Mouse (Mus musculus): ENCODE measurements around the gene Npas3.

Npas3 gene

GRCm38 (mm10) chr12:53852432-53852831, 604.0 kb downstream of the Npas3 start:
- no peak for DNase-seq (ENCODE audit: low read depth, low spot score)

GRCm38 (mm10) chr12:53860176-53860575, 611.7 kb downstream of the Npas3 start:
- DNase-seq (ENCODE audit: low read depth, low spot score), result no peak

DNA sequence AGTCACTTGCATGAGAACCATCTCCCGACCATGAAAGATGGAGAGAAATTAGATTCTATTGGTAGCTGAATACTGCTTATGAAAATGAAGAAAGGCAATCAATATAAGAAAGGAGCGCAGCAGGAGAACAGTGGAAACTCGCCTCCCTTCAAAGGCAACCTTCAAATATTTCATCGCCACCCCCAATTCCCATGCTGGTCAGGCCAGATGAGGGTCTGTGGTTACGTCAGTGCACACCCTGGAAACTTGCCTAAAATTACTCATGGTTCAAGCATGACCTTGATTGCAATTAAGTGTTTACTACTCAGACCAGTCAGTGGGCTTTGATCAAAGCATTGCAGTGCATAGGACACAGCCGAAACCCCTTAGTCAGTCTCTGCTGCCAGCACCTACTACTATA, 613.8 kb downstream of the Npas3 start:
- no peak for DNase-seq (ENCODE audit: low read depth, low spot score)

- no peak for DNase-seq (ENCODE audit: low read depth, low spot score)
Observed at GRCm38 (mm10) chr12:53864436-53865136, 616.1 kb downstream of the Npas3 start.

DNA sequence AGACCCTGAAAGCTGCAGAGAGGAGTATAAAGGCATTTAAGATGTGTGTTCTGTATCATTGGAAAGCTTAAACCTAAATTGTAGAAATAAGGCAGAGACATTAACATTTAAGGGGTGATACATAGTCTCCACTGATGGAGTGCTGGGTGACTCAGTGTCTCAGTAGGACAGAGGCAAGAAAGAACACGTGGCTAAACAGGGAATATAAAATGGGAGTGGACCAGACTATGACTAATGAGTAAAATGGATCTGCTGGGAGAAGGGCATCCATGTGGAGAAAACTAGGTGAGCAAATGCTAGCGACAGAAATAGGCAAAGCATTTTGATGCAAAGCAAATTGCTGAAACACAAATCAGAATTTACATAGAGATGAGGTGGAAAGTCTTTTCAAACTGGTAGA, 617.2 kb downstream of the Npas3 start:
- no peak for DNase-seq (ENCODE audit: low read depth, low spot score)

DNA sequence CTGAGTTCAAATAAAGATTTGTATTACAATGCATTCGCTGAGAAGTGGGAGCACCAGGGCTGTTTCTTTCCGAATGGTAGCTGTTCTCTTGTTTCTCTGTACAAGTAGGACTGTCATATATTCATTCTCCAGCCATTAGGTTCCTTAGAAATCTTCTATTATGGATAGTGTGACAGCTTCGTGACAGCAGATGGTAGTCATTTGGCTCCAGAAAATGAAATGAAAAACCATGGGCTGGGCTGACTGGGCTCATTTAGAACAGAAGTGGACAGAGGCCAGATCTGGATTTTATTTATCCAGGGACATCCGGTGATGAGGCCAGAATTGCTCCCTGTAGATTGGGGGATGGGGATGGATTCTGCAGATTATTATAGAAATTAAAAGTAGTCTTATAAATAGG, 621.5 kb downstream of the Npas3 start:
- no peak for DNase-seq (ENCODE audit: low read depth, low spot score)

- DNase-seq (ENCODE audit: low read depth, low spot score), result no peak
Observed at GRCm38 (mm10) chr12:53875226-53875625, 626.7 kb downstream of the Npas3 start.

- no peak for DNase-seq (ENCODE audit: low read depth, low spot score)
Observed at GRCm38 (mm10) chr12:53876693-53877092, 628.2 kb downstream of the Npas3 start.

GRCm38 (mm10) chr12:53881684-53882083, 633.2 kb downstream of the Npas3 start:
- DNase-seq (ENCODE audit: low read depth, low spot score), result no peak

- no peak for DNase-seq (ENCODE audit: low read depth, low spot score)
Observed at GRCm38 (mm10) chr12:53882863-53883262, 634.4 kb downstream of the Npas3 start.

DNA sequence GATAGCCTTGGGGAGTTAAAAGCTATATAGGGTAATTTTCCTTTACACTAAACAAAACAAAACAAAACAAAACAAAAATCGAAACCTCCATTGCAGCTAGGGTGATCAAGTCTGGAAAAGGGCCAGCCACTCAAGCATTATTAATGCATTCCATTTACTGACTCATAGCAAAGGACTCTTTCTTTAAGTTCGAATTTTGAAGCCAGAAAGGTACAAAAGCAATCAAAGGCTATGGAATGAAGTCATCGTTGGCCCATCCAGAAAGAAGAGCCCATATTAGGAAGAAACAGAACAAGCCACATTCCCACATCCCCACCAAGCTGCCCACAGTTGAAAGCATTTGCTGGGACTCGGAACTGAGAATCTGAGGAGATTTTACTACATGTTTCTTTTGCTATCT, 640.1 kb downstream of the Npas3 start:
- no peak for DNase-seq (ENCODE audit: low read depth, low spot score)

DNA sequence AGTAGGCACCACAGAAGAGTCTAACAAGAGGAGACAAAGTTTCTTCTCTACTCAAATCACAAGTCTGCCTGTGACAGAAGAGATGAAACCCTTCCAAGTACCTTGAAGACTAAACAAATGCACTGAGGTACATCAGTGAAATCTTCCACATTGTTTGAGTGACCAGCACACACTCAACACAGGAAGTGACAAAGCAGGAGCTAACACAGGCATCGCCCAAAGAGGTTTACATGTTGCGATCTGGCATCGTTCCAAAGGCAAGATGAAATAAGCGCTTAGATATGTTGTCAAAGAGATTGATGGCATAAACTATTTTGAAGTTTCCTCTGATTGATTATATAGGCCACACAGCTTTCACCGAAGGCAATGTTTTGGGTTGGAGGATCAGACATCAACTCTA, 647.4 kb downstream of the Npas3 start:
- no peak for DNase-seq (ENCODE audit: low read depth, low spot score)

GRCm38 (mm10) chr12:53908761-53909160, 660.3 kb downstream of the Npas3 start:
- DNase-seq (ENCODE audit: low read depth, low spot score), result no peak

GRCm38 (mm10) chr12:53910192-53910591, 661.7 kb downstream of the Npas3 start:
- DNase-seq (ENCODE audit: low read depth, low spot score), result no peak

- no peak for DNase-seq (ENCODE audit: low read depth, low spot score)
Observed at GRCm38 (mm10) chr12:53922153-53922552, 673.7 kb downstream of the Npas3 start.

DNA sequence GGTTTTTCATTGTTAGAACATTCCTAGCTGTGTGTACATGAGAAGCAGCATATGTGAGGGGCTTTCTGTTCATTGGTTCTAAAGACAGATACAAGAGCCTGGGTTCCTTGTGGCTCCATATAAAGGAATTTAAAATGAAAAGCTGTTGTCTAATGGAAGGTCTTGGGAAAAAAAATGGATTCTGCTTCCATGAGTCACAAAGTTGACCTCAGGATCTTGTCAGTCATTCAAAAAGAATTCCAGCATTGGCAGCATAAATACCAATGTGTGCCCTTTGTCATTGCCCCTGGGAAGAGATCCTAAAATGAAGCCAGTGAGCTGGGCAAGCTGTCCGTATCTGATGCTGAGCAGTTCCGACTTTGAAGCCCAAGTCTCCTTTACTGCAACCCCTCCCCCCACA, 700.3 kb downstream of the Npas3 start:
- no peak for DNase-seq (ENCODE audit: low read depth, low spot score)

DNA sequence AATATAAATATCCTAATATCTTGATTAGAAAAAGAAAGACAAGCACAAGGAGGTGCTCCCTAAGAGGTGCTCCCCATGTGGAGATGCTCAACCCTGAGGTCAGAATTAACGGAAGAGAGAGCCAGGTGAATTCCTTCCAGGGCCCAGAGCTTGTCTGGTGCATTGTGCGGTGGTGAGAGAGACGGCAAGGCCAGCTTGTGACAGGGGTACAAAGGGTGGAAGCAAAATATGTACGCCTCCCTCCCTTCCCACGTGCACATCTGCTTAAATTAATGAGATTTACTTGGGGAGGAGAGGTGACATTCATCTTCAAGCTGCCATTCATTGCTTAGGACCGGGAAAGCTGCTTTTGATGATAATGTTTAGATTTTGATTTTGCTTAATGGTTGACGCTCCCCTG, 713.5 kb downstream of the Npas3 start:
- no peak for DNase-seq (ENCODE audit: low read depth, low spot score)

DNA sequence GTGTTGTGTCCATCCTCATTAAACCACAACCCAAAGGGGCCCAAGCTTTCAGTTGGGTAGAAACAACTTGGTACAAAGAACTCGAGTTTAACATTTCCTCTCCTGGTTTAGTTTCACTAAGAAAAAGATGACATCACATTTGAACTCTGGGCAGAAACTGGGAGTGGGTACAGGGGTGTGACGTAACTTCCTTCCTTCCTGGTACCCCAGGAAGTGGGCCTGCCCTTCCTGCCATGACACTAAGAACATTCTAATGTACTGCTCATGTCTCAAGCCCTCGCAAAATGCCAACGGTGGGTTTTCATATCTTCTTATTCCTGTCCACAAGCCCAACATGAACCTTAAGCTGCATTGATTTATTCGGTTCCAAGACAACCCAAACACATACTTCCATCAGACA, 715.1 kb downstream of the Npas3 start:
- no peak for DNase-seq (ENCODE audit: low read depth, low spot score)

- DNase-seq (ENCODE audit: low read depth, low spot score), result no peak
Observed at GRCm38 (mm10) chr12:53969378-53970174, 721.1 kb downstream of the Npas3 start.

DNA sequence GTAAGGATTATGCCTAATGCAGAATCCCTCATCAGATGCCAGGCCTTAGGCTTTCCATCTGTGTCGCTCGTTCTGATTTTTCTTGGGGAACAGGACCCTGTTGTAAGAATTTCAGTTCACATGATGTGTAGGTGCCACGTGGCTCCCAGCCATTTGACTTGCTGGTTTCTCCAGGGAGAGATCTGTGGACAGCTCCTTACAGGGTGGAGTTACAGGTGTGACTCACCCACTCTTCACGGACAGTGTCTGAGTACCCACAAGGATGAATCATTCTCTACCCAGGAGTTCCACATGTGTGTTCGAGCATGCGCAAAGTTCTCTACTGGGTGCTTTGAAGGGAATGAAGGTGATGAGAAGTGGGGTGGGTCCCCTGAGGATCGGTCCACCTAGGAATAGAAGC, 722.2 kb downstream of the Npas3 start:
- DNase-seq (ENCODE audit: low read depth, low spot score), result no peak

- no peak for DNase-seq (ENCODE audit: low read depth, low spot score)
Observed at GRCm38 (mm10) chr12:53973414-53973813, 724.9 kb downstream of the Npas3 start.

DNA sequence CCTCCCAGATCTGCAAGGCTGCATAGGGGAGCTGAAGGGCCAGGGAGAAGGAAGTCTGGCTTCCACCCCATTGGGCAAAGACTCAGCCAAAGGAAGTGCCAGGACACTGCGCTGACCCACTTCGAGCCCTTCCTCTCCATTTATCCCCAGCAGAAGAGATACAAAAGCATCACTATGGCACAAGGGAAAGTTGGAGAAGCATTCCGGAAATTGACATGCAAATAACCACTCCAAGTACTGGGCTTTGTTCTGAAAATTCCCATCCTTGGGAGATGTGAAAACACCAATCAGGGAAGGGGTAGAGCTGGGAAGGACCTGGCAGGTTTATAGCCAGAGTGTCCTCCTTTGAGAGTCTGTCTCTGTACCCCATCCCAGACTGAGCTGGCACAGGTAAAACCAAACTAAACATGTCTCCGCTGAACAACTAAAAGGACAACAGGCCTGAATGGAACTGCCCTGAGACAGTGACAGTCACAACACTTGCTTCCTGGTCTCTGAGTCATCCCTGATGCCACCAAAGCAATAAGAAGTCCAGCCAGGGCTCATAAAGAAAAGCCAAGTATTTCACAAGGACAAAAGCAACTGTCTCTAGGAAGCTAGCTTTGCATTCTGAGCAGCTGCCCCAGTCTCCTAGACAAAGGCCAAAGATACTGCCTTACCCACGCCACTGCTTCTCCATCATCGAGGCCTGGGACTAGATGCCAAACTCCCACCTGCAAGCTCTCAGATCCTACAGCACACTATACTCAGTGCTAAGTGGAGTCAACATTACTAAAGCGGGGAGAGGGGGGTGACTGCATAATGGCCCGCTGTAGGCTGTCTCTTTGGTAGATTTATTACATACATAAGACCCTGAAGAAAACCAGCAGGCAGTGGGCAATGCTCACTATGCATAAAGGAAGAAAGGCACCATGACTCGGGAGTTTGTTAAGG, 733.4 kb downstream of the Npas3 start:
- DNase-seq (ENCODE audit: low read depth, low spot score), result peak; percentile 61
